Mouse (Mus musculus) urinary bladder, postnatal 14 days (tissue): ENCODE measurements around the gene Paqr7.
A peak's percentile ranks its signal among the peaks of the same experiment; 100 is the strongest.

Source experiments
- DNase-seq: peaks from one replicate; pipeline ENCODE4 v3.0.0; 2021; ENCODE audit warnings: low spot score

Paqr7 gene

DNA sequence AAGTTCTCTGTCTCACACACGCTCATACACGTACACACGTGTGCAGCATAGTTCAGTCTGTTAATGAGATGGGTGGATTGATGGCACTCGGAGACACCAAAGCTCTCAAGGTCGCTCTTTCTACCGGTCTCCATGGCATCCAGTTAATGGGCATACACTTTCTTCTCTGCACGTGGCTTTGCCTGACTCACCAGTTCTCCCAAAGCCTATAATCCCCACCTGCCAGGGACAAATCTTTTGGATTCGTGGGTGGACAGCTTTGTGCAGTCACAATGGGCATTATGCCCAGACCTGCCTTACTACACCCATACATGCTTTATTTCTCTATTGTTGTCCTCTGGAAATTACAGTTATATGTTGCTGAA is 39.3 kb downstream of the Paqr7 start:
- DNase-seq, result no peak

GRCm38 (mm10) chr4:134538997-134539580 is 42.6 kb downstream of the Paqr7 start:
- DNase-seq, result no peak

- DNase-seq, result no peak
These were observed 46.2 kb downstream of the Paqr7 start for GRCm38 (mm10) chr4:134542726-134543125.

GRCm38 (mm10) chr4:134543261-134543660 is 46.8 kb downstream of the Paqr7 start:
- peak; percentile 93 for DNase-seq

DNA sequence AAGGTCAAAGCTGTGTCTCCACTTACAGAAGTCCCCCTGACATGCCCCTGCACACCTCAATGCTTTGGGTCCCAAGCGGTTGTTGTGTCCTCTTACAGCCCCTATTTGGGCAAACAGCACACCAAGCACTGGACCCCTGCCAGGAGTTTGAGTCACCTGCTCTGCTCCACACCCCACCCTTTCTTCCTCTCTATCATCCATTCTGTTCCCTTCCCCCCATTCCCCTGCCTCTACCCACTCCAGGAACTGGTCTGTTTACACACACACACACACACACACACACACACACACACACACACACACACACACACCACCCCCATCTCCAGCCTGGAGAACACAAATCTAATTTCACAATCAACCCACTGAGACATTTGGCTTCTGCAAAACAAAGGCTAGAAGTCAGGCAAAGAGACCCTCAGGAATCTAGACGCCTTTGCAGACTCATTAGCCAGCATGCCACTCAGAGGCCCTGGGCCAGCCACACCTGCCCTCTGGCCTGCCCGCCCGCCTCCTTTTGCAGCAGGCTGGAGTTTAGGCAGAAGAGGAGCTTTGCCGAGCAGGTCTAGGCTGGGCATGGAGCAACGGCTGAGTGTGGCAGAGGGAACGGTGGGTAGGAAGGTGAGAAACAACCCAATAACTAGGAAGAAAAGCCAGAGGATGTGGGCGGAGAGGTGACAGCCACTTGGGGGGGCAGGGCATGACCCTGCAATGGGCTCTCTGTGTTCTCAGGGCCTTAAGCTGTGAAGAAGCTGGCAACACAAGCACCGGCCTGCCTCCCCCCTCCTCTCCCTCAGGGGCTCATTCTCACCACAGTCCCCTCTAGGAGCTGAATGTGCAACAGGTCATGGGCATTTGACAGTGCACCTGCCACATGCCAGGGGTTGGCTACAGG is 50.6 kb downstream of the Paqr7 start:
- peak; percentile 82 for DNase-seq

GRCm38 (mm10) chr4:134548169-134548938 is 51.9 kb downstream of the Paqr7 start:
- DNase-seq, result peak; percentile 43

- no peak for DNase-seq
These were observed 53.4 kb downstream of the Paqr7 start for GRCm38 (mm10) chr4:134549899-134550298.

DNA sequence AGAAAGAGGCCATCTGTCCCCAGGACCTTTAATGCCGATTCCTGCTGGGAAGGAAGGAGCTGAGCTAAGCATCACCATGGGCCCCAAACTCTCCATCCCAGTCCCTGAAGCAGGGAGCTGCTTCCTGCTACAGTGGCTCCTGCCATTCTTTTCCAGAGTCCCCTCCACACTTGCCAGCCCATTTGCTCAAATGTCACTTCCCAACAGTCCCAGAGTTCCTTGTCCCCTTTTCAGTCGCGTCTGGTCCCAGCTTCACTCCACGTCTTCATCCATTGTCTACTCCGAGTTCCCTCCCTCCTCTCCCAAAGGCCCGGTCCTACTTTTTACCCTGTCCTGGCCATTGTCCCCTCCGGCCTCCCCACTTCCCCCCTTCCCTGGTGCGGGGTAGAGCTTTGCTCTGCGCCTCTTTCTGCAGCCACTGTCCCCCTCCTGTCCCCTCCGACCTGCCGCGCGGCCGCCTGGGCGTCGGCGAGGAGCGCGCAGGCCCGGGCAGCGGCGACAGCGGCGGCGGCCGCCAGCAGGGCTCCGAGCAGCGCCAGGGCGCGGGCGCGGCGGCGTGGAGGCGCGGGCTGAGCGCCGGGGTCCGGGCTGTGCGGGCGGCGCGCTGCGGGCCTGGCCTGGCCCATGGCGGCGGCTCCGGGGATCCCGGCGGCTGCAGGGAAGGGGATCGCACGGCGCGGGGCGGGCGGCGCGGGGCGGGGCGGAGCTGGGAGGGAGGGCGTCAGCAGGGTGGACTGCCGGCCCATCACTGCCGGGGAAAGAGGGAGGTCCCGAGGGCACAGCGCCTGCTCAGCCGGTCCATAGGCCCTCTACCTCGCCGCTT is 55.2 kb downstream of the Paqr7 start, which contains the start of gene Selenon:
Selenon (minus strand) TSS at position 673 of the 823 bp plus-strand sequence.
- DNase-seq, result peak; percentile 68

GRCm38 (mm10) chr4:134553631-134554030 is 57.1 kb downstream of the Paqr7 start:
- no peak for DNase-seq

DNA sequence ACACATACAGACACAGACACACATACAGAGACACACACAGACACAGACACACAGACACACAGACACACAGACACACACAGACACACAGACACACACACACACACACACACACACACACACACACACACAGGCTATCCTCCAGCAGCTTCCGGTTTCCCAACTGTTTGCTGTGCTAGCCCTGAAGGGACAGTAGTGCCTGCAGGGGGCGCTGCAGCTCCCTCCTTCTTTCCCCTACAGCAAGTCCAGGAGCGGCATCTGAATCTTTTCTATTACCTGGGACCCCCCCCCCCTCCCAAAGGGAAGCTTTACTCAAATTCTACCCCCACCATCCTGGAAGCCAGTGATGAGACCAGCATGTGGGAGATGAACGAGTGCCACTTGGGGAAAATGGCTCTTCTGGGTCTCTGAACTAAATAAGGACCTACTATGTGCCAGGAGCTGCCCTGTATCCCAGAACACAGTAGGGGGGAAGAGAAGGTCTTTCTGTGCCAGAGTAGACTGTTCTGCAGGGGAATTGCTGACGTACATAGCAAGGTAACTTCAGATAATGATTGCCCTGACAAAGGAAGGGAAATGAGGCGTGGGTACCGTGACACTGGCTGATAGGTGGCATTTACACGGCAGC is 59.6 kb downstream of the Paqr7 start:
- DNase-seq, result peak; percentile 50

DNA sequence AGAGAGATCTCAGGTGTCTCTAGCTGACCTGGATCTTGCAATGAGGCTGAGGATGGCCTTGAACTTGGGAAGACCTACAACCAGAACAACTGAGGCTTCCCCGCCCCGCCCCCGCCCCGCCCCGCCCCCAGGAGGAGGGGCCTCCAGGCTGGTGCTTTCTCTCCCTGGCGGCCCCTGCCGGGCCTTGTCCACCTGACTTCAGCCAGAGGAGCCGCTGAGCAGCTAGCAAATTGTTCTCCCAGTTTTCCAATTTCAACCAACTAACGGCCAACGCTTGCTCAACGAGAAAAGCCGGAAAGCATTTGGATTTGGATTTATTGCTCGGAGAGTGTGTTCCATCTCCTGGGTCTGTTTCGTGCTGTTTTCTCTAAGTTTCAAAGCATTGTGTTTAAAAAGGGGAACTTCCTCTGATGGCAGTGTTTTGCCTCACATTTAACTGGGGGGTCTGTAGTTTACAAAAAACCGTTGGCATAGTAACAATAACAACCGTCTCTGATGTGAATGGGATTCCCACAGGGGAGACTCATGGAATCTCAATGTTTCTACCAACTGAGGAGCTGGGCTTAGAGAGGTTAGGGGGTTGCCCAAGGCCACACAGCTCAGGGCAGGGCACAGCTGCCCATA is 61.2 kb downstream of the Paqr7 start:
- DNase-seq, result no peak

GRCm38 (mm10) chr4:134558570-134559113 is 62.1 kb downstream of the Paqr7 start:
- no peak for DNase-seq

DNA sequence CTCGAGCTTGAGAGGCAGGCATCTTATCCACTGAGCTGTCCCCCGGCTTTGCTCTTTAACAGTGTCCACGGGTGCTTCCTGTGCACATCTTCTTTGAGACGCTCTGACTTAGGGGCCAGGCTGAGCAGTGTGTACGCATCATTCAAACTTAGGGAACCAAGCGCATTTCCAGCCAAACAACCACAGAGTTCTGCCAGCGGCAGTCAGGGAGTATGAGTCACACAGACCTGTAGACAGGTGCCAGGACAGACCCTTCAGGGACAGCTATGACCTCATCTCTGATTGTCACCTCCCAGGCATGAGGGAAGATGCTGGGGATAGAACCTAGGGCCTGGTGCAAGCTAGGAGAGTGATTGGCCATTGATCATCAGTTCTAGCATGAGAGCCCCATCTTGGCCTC is 62.7 kb downstream of the Paqr7 start:
- no peak for DNase-seq
